Mouse (Mus musculus) urinary bladder, postnatal 25 days (tissue): ENCODE data around the gene Ulk3.

ENCODE experiments used
- DNase-seq: peaks from one replicate; pipeline ENCODE4 v3.0.0; 2022; ENCODE audit warnings: low spot score

The Ulk3 gene

GRCm38 (mm10) chr9:57568500-57568899 lies 20.8 kb upstream of the Ulk3 start:
- DNase-seq: no peak

GRCm38 (mm10) chr9:57574397-57574796 lies 14.9 kb upstream of the Ulk3 start:
- DNase-seq: no peak

DNA sequence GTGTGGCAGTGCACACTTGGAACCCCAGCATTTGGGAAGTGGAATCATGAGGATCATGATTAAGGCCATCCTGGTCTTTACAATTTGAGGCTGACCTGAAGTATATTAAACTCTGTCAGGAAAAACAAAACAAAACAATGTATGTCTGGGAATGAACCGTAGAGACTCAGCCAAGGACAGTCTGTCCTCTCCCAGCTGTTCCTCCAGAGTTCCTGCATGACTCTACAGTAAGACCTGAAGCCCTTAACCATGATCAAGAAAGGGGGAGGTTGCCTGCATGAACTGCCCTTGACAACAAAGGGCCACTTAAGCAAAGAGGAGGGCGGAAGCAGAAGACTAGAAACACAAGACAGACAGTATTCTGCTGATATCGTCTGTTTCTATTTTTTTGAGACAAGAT lies 13.7 kb upstream of the Ulk3 start:
- no peak for DNase-seq

GRCm38 (mm10) chr9:57577144-57577849 lies 12.0 kb upstream of the Ulk3 start:
- DNase-seq: no peak

DNA sequence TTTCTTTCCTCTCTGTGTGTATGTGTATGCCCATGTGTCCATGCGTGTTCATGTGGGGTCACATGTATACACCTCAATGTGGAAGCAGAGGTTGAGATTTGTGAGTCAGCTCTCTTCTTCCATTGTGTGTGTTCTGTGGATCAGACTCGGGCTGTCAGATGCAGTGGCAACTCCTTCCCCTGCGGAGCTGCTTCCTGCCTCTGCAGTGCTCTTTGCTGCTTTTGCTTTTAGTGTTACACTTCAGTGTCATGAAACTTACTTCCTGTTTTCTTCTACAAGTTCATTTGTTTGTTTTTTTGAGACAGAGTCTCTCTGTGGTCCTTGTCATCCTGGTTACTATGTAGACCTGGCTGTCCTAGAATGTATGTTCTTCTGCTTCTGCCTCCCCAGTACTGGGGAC lies 4.3 kb upstream of the Ulk3 start:
- DNase-seq: no peak

- no peak for DNase-seq
Observed at GRCm38 (mm10) chr9:57590726-57591125, 1.5 kb downstream of the Ulk3 start.

DNA sequence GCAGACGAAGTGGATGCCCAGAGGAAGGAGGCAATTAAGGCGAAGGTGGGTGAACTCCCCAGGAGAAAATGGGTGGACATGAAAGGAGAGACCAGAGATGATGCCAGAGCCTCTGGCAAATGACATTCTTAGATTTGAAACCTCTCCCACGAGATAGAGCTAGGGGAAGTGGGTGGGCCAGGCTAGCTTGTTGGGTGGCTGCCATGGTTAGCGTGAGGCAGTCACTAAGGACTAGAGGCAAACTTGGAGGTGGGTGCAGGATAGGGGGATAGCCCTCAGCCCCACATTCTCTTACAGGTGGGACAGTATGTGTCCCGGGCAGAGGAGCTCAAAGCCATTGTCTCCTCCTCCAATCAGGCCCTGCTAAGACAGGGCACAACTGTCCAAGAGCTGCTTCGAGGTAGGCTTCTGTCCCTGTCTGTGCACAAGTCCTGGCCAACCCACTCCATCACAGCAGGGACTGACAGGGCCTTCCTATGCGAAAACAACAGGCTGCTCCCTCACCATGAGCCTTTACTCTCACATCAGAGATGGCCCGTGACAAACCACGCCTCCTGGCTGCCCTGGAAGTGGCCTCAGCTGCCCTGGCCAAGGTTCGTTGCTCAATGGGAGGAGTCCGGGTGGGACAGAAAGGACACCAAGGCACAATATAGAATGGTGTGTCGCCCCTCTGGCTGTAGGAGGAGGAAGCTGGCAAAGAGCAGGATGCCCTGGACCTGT lies 4.4 kb downstream of the Ulk3 start:
- no peak for DNase-seq

GRCm38 (mm10) chr9:57594174-57594509 lies 4.9 kb downstream of the Ulk3 start:
- no peak for DNase-seq

GRCm38 (mm10) chr9:57597265-57597664 lies 8.0 kb downstream of the Ulk3 start:
- no peak for DNase-seq

GRCm38 (mm10) chr9:57597929-57598382 lies 8.7 kb downstream of the Ulk3 start:
- DNase-seq: no peak

DNA sequence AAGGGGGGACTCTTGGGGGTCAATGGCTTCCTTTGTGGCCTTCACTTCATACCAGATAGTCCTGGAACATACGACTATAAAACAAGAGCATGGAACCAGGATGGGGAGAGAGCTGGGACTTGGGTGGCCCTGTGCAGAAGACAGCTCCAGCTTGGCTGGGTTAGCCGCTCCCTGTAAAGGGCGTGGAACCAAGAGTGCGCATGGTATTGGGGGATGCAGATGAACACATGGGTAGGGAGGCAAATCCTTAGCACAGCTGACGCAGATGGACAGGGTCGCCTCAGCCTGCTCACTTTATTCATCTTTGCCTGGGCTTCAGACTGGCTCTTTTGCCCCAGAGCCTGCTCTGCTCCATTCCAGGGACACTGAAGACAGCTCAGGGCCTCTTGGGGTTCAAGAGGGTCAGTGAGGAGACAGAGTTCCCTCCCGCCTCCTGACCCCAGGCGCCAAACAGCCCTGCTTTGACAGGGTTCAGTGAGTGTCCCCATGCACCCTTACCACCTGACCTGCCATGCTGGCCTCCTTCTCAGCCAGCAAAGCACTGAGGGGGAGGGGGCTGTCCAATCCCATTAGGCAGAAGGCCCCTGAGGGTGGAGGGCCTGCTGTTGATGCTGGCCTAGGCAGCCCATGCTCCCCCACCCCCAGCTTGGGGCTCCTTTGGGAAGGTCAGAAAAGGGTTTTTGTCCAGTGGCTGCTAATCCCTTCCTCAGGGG lies 9.8 kb downstream of the Ulk3 start:
- DNase-seq: no peak

- DNase-seq: no peak
Observed at GRCm38 (mm10) chr9:57600620-57601352, 11.5 kb downstream of the Ulk3 start.

- no peak for DNase-seq
Observed at GRCm38 (mm10) chr9:57601353-57601706, 12.1 kb downstream of the Ulk3 start.

- DNase-seq: no peak
Observed at GRCm38 (mm10) chr9:57602098-57602497, 12.8 kb downstream of the Ulk3 start.

- no peak for DNase-seq
Observed at GRCm38 (mm10) chr9:57604875-57605274, 15.6 kb downstream of the Ulk3 start.

DNA sequence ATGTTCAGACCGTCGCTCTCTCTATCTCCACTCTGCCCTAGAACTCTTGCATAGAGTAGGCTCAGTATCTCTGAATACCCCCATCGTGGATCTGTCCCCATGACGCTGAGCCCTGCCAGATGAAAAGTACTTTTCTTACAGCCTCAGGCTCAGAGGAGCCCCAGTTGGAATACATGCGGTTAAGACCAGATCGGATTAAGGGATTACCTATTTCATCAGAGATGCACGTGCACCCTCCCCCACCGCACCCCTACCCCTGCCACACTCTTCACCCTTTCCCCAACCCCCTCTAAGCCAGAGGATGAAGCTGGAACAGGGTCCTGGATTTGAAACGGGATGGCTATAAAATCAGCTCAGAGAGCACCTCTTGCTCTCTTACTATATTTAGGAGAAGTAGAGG lies 16.3 kb downstream of the Ulk3 start:
- no peak for DNase-seq

GRCm38 (mm10) chr9:57606139-57606851 lies 17.0 kb downstream of the Ulk3 start, which contains the start of gene Cplx3:
Cplx3 (minus strand) TSS chr9:57606281.
- peak; percentile 40 for DNase-seq

GRCm38 (mm10) chr9:57609803-57610202 lies 20.6 kb downstream of the Ulk3 start:
- DNase-seq: no peak

DNA sequence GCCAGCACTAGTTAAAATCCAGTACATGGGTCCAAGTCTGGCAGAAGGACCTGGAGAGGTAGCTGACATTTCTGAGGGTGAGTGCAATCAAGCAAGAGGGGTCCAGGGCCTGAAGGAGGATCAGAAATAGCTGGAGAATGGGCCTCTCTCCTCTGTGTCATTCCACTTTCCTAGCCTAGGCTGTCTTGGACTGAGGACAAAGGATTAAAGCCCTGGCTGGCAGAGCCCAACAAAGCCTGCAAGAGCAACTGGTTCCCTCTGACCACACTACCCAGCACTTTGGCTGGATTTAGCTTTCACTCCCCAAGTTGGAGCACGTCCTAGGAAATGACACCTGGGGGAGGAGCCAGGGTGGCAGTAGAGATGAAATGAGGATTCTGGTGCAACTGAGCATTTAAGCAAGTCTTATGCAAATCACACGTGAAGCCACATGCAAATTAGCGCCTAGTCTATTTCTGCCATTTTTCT lies 21.1 kb downstream of the Ulk3 start:
- no peak for DNase-seq

- no peak for DNase-seq
Observed at GRCm38 (mm10) chr9:57612587-57612986, 23.3 kb downstream of the Ulk3 start.

DNA sequence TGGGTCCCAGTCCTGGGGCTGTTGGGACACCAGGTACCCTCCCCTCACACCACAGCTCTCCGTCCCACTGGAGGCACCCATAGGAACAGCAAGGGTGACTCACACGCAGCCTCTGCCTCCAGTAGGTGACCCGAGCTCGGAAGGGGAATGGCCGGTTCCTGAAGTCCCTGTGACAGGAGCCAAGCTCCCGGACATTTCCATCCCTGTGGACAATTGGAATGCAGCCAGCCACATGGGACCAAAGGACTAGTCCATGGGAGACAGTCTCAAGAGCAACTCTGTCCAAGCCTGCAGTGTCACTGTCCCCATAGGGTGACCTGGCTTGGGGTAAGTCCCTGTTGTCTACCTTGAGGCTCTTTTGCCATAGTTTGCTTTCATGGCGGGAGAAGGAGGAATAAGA lies 24.7 kb downstream of the Ulk3 start:
- DNase-seq: no peak

DNA sequence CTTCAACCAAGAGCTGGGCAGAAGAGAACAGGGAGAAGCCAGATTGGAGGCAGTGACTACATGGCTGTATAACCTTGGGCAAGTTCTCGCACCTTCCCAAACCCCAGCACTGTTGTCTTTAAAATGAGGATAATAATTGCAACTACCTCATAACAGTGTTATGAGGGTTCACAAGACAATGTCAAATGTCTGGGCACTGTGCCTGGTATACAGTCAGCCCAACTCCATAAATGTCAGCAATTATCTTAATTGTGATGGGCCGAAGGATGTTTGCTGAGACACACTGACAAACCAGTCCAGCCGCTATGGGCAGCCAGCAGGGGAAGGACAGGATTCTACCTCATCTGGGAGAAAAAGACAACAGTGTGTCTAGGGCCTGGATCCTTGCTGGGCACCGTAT lies 25.5 kb downstream of the Ulk3 start:
- DNase-seq: no peak
